Mouse (Mus musculus): ENCODE measurements around the gene Galc.

GRCm38 (mm10) chr12:98280530-98280929, 21.3 kb upstream of the Galc start:
- TF ChIP-seq CTCF (IDR thresholded peaks at IDR 0.05; ENCODE audit: extremely low read depth, insufficient read length, insufficient replicate concordance, low read depth, low read length) = no peak
- TF ChIP-seq POLR2A (IDR thresholded peaks at IDR 0.05; ENCODE audit: low read depth, low read length) = no peak
